Mouse (Mus musculus) kidney, postnatal 0 days (tissue): ENCODE data around the gene Tpcn2. TPM values are rescaled to one million over a fixed set of nuclear protein-coding genes. Genes with fewer than 3 reads are reported as not detected.

ENCODE experiments used
- ATAC-seq: fragments of 200-750 bp; cut with Nextera tagmentation; replicated peaks from 2 replicates; pipeline ENCODE4 v1.8.0; 2017; ENCODE audit warnings: low read depth, moderate number of reproducible peaks, moderate TSS enrichment, moderate library complexity; ENCODE audit not compliant: low FRiP score
- DNase-seq: peaks from one replicate; pipeline ENCODE4 v3.0.0-alpha.2; 2016; ENCODE audit warnings: low spot score
- H3K27ac ChIP-seq: fragments of 300-500 bp; sonication (generic); 2 replicates; pipeline ENCODE4 v1.5.1; 2014; ENCODE audit warnings: mild to moderate bottlenecking
- H3K27me3 ChIP-seq: fragments of 300-500 bp; sonication (generic); 2 replicates; pipeline ENCODE4 v1.6.1; 2014; ENCODE audit warnings: low read length, mixed read lengths; ENCODE audit not compliant: insufficient read depth
- H3K36me3 ChIP-seq: fragments of 300-500 bp; sonication (generic); 2 replicates; pipeline ENCODE4 v1.6.1; 2014; ENCODE audit warnings: low read length, mixed read lengths; ENCODE audit not compliant: insufficient read depth
- H3K4me1 ChIP-seq: fragments of 300-500 bp; sonication (generic); replicated peaks from 2 replicates; pipeline ENCODE4 v1.6.1; 2014; ENCODE audit warnings: antibody characterized with exemption, low read length, mixed read lengths; ENCODE audit not compliant: insufficient read depth
- H3K4me2 ChIP-seq: fragments of 300-500 bp; sonication (generic); 2 replicates; pipeline ENCODE4 v1.6.1; 2014; ENCODE audit warnings: mild to moderate bottlenecking, low read length, moderate library complexity, mixed read lengths
- H3K4me3 ChIP-seq: fragments of 300-500 bp; sonication (generic); replicated peaks from 2 replicates; pipeline ENCODE4 v1.5.1; 2014; ENCODE audit warnings: low read depth, low read length
- H3K9ac ChIP-seq: fragments of 300-500 bp; sonication (generic); 2 replicates; pipeline ENCODE4 v1.6.1; 2014; ENCODE audit warnings: low read depth, low read length
- H3K9me3 ChIP-seq: fragments of 300-500 bp; sonication (generic); replicated peaks from 2 replicates; pipeline ENCODE4 v1.6.1; 2016; ENCODE audit warnings: low read length, inconsistent platforms, mixed read lengths
- CTCF ChIP-seq: IDR thresholded peaks from 2 replicates; pipeline ENCODE4 v1.5.1; 2016; ENCODE audit warnings: antibody characterized with exemption, low read depth, mild to moderate bottlenecking, moderate library complexity
- WGBS: fragments of 180-500 bp; shearing (Covaris S2); extraction: QIAGEN DNeasy Blood & Tissue Kit; methylation state at CpG from one replicate; pipeline ENCODE4 v1.1.7; 2014; 5-methylcytosine and 5-hydroxymethylcytosine counted together
- polyA plus RNA-seq: library from polyadenylated mRNA; unstranded; fragments of >200 nt; fragmentation: Nextera tagmentation; extraction: Ambion mirVana; gene quantifications from 2 replicates; pipeline ENCODE4 v1.2.1, GENCODE M21; 2015

Gene Tpcn2
- polyA plus RNA-seq, 1 experiment from 2014 or later: 7.7 TPM

- Histone ChIP-seq H3K9me3 (no peaks in the 10 kb centered on the region), H3K4me3 (no peak overlapping the region), H3K36me3 (peaks cover 20% of the 10 kb centered on the region; the same call in 1 of the 2 replicates), H3K4me2 (no peak overlapping the region), H3K27me3 (no peaks in the 10 kb centered on the region), H3K4me1 (no peaks in the 10 kb centered on the region), H3K27ac (no peak overlapping the region), H3K9ac (no peak overlapping the region)
- TF ChIP-seq CTCF: no peak
- WGBS: 61% methylated on average over 3 of the region's 3 CpGs
- no peak for DNase-seq
- ATAC-seq: no peak
These were observed 29.7 kb downstream of the Tpcn2 start for GRCm38 (mm10) chr7:145253986-145254630.

GRCm38 (mm10) chr7:145252715-145253476, 30.9 kb downstream of the Tpcn2 start:
- no peak overlapping the region for H3K4me2 ChIP-seq
- no peaks in the 10 kb centered on the region for H3K9me3 ChIP-seq
- H3K27me3 ChIP-seq: no peaks in the 10 kb centered on the region
- H3K4me1 ChIP-seq: no peaks in the 10 kb centered on the region
- peak; percentile 92 for TF ChIP-seq CTCF
- H3K9ac ChIP-seq: no peak overlapping the region
- no peak overlapping the region for H3K27ac ChIP-seq
- WGBS: 26% methylated on average over 8 of the region's 8 CpGs
- H3K4me3 ChIP-seq: no peak overlapping the region
- H3K36me3 ChIP-seq: peaks cover 9% of the 10 kb centered on the region; the same call in 1 of the 2 replicates
- ATAC-seq (peak; percentile 52; the same call in 1 of the 2 replicates), DNase-seq (peak; percentile 89)

GRCm38 (mm10) chr7:145250225-145250624, 33.6 kb downstream of the Tpcn2 start:
- whole genome bisulfite sequencing: 56% methylated on average over 9 of the region's 9 CpGs
- Histone ChIP-seq H3K4me1 (no peaks in the 10 kb centered on the region), H3K4me3 (no peak overlapping the region), H3K4me2 (no peak overlapping the region), H3K9ac (no peak overlapping the region), H3K27me3 (no peaks in the 10 kb centered on the region), H3K9me3 (no peaks in the 10 kb centered on the region), H3K36me3 (no peaks in the 10 kb centered on the region), H3K27ac (no peak overlapping the region)
- no peak for DNase-seq
- no peak for TF ChIP-seq CTCF
- ATAC-seq: no peak

GRCm38 (mm10) chr7:145248911-145249310, 34.9 kb downstream of the Tpcn2 start:
- no peaks in the 10 kb centered on the region for H3K36me3 ChIP-seq
- H3K4me3 ChIP-seq: no peak overlapping the region
- H3K27me3 ChIP-seq: no peaks in the 10 kb centered on the region
- H3K4me1 ChIP-seq: no peaks in the 10 kb centered on the region
- no peak overlapping the region for H3K4me2 ChIP-seq
- H3K9me3 ChIP-seq: no peaks in the 10 kb centered on the region
- no peak overlapping the region for H3K9ac ChIP-seq
- no peak for TF ChIP-seq CTCF
- WGBS: 84% methylated on average over 2 of the region's 2 CpGs
- ATAC-seq (no peak), DNase-seq (no peak)
- no peak overlapping the region for H3K27ac ChIP-seq

- no peak overlapping the region for H3K4me3 ChIP-seq
- 11% methylated on average over 9 of the region's 9 CpGs for WGBS
- no peaks in the 10 kb centered on the region for H3K36me3 ChIP-seq
- H3K4me1 ChIP-seq: peaks cover 12% of the 10 kb centered on the region; the same call in 1 of the 2 replicates
- DNase-seq: peak; percentile 90
- ATAC-seq: peak; percentile 52; the same call in 1 of the 2 replicates
- H3K9ac ChIP-seq: no peak overlapping the region
- TF ChIP-seq CTCF: peak; percentile 100
- no peaks in the 10 kb centered on the region for H3K27me3 ChIP-seq
- H3K9me3 ChIP-seq: no peaks in the 10 kb centered on the region
- no peak overlapping the region for H3K4me2 ChIP-seq
- H3K27ac ChIP-seq: no peak overlapping the region
These were observed 40.7 kb downstream of the Tpcn2 start for GRCm38 (mm10) chr7:145242851-145243712.

GRCm38 (mm10) chr7:145242028-145242427, 41.8 kb downstream of the Tpcn2 start:
- H3K4me1 ChIP-seq: peaks cover 12% of the 10 kb centered on the region; the same call in 1 of the 2 replicates
- no peaks in the 10 kb centered on the region for H3K9me3 ChIP-seq
- no peaks in the 10 kb centered on the region for H3K36me3 ChIP-seq
- 57% methylated on average over 9 of the region's 9 CpGs for WGBS
- no peak overlapping the region for H3K4me2 ChIP-seq
- ATAC-seq: no peak
- no peak overlapping the region for H3K27ac ChIP-seq
- no peak for TF ChIP-seq CTCF
- no peaks in the 10 kb centered on the region for H3K27me3 ChIP-seq
- no peak overlapping the region for H3K4me3 ChIP-seq
- no peak for DNase-seq
- no peak overlapping the region for H3K9ac ChIP-seq
